Mouse (Mus musculus): ENCODE measurements around the gene Klrb1c. TPM values are rescaled to one million over a fixed set of nuclear protein-coding genes. Genes with fewer than 3 reads are reported as not detected.

Klrb1c gene
- polyA plus RNA-seq (2016; fragmentation: Nextera tagmentation; extraction: Ambion mirVana) = 0.10 TPM in 1 of 2 replicates, not detected in the other

GRCm38 (mm10) chr6:128789115-128789514, at the start of gene Klrb1c:
Gene Klrb1c (minus strand): TSS chr6:128789215.
- ATAC-seq = no peak
- WGBS (ENCODE audit: insufficient replicate concordance) = 58% methylated on average over 2 of the region's 2 CpGs
- no peaks in the 10 kb centered on the region for H3K27me3 ChIP-seq (replicated peaks)
- no peaks in the 10 kb centered on the region for H3K9me3 ChIP-seq (replicated peaks)
- no peak within 1 kb of the TSS for H3K9ac ChIP-seq
- H3K4me3 ChIP-seq = no peak within 1 kb of the TSS
- no peak within 1 kb of the TSS for H3K4me2 ChIP-seq
- peaks cover 13% of the 10 kb centered on the region for H3K4me1 ChIP-seq
- no peaks in the 10 kb centered on the region for H3K36me3 ChIP-seq
- H3K27ac ChIP-seq = no peak within 1 kb of the TSS

- H3K4me2 ChIP-seq = peak overlapping the region; percentile 86
- no peaks in the 10 kb centered on the region for H3K27me3 ChIP-seq (replicated peaks)
- H3K36me3 ChIP-seq = no peaks in the 10 kb centered on the region
- peak overlapping the region; percentile 56 for H3K9ac ChIP-seq
- H3K4me3 ChIP-seq = peak overlapping the region; percentile 80
- peak overlapping the region; percentile 39; the same call in 1 of the 2 replicates for H3K27ac ChIP-seq
- peaks cover 47% of the 10 kb centered on the region for H3K4me1 ChIP-seq
- 2% methylated on average over 14 of the region's 14 CpGs for WGBS (ENCODE audit: insufficient replicate concordance)
- no peaks in the 10 kb centered on the region for H3K9me3 ChIP-seq (replicated peaks)
- ATAC-seq = no peak
Measured at GRCm38 (mm10) chr6:128837454-128838341, 48.7 kb upstream of the Klrb1c start.

GRCm38 (mm10) chr6:128836955-128837334, 47.9 kb upstream of the Klrb1c start:
- no peaks in the 10 kb centered on the region for H3K27me3 ChIP-seq (replicated peaks)
- H3K9ac ChIP-seq = peak overlapping the region; percentile 56; the same call in 1 of the 2 replicates
- peak overlapping the region; percentile 80 for H3K4me3 ChIP-seq
- H3K36me3 ChIP-seq = no peaks in the 10 kb centered on the region
- 0 out of 2 replicates have a peak overlapping the region, but pooled peaks have one; percentile 39 for H3K27ac ChIP-seq
- peak overlapping the region; percentile 86 for H3K4me2 ChIP-seq
- ATAC-seq = no peak
- WGBS (ENCODE audit: insufficient replicate concordance) = 63% methylated on average over 6 of the region's 6 CpGs
- no peaks in the 10 kb centered on the region for H3K9me3 ChIP-seq (replicated peaks)
- H3K4me1 ChIP-seq = peaks cover 41% of the 10 kb centered on the region

- H3K9ac ChIP-seq = no peak overlapping the region
- H3K4me1 ChIP-seq = peaks cover 36% of the 10 kb centered on the region
- no peaks in the 10 kb centered on the region for H3K36me3 ChIP-seq
- H3K4me3 ChIP-seq = no peak overlapping the region
- ATAC-seq = no peak
- no peaks in the 10 kb centered on the region for H3K27me3 ChIP-seq (replicated peaks)
- H3K27ac ChIP-seq = no peak overlapping the region
- H3K9me3 ChIP-seq (replicated peaks) = no peaks in the 10 kb centered on the region
- WGBS (ENCODE audit: insufficient replicate concordance) = 43% methylated on average over 8 of the region's 8 CpGs
- H3K4me2 ChIP-seq = peak overlapping the region; percentile 86
Measured at GRCm38 (mm10) chr6:128836191-128836954, 47.4 kb upstream of the Klrb1c start.

- H3K9ac ChIP-seq = no peak overlapping the region
- H3K4me3 ChIP-seq = no peak overlapping the region
- no peaks in the 10 kb centered on the region for H3K36me3 ChIP-seq
- H3K27me3 ChIP-seq (replicated peaks) = no peaks in the 10 kb centered on the region
- H3K27ac ChIP-seq = no peak overlapping the region
- 44% methylated on average over 4 of the region's 4 CpGs for WGBS (ENCODE audit: insufficient replicate concordance)
- no peak overlapping the region for H3K4me2 ChIP-seq
- no peak for ATAC-seq
- H3K4me1 ChIP-seq = peaks cover 34% of the 10 kb centered on the region
- H3K9me3 ChIP-seq (replicated peaks) = no peaks in the 10 kb centered on the region
Measured at GRCm38 (mm10) chr6:128835571-128835970, 46.6 kb upstream of the Klrb1c start.

GRCm38 (mm10) chr6:128833046-128833445, 44.0 kb upstream of the Klrb1c start:
- 70% methylated on average over 10 of the region's 10 CpGs for WGBS (ENCODE audit: insufficient replicate concordance)
- peaks cover 23% of the 10 kb centered on the region for H3K4me1 ChIP-seq
- H3K27ac ChIP-seq = no peak overlapping the region
- H3K27me3 ChIP-seq (replicated peaks) = no peaks in the 10 kb centered on the region
- no peak overlapping the region for H3K4me2 ChIP-seq
- no peak overlapping the region for H3K4me3 ChIP-seq
- no peaks in the 10 kb centered on the region for H3K9me3 ChIP-seq (replicated peaks)
- H3K9ac ChIP-seq = no peak overlapping the region
- no peaks in the 10 kb centered on the region for H3K36me3 ChIP-seq
- no peak for ATAC-seq

- no peaks in the 10 kb centered on the region for H3K9me3 ChIP-seq (replicated peaks)
Measured at GRCm38 (mm10) chr6:128829837-128830236, 40.8 kb upstream of the Klrb1c start.

GRCm38 (mm10) chr6:128826781-128827180, 37.8 kb upstream of the Klrb1c start:
- Histone ChIP-seq H3K9ac (no peak overlapping the region), H3K9me3 (replicated peaks) (no peaks in the 10 kb centered on the region), H3K4me2 (no peak overlapping the region), H3K27me3 (replicated peaks) (no peaks in the 10 kb centered on the region), H3K27ac (no peak overlapping the region), H3K36me3 (no peaks in the 10 kb centered on the region), H3K4me3 (no peak overlapping the region), H3K4me1 (no peaks in the 10 kb centered on the region)
- WGBS (ENCODE audit: insufficient replicate concordance) = 64% methylated on average over 3 of the region's 3 CpGs
- ATAC-seq = no peak

More at GRCm38 (mm10) chr6:128829837-128830236, 40.8 kb upstream of the Klrb1c start:
- no peak for ATAC-seq
- Histone ChIP-seq H3K4me1 (no peaks in the 10 kb centered on the region), H3K27ac (no peak overlapping the region), H3K36me3 (no peaks in the 10 kb centered on the region), H3K9ac (no peak overlapping the region), H3K27me3 (replicated peaks) (no peaks in the 10 kb centered on the region), H3K4me2 (no peak overlapping the region), H3K4me3 (no peak overlapping the region)
- 38% methylated on average over 4 of the region's 4 CpGs for WGBS (ENCODE audit: insufficient replicate concordance)

- 67% methylated on average over 6 of the region's 6 CpGs for WGBS (ENCODE audit: insufficient replicate concordance)
- no peak for ATAC-seq
- Histone ChIP-seq H3K9ac (no peak within 1 kb of the TSS), H3K4me2 (no peak within 1 kb of the TSS), H3K4me1 (no peaks in the 10 kb centered on the region), H3K4me3 (no peak within 1 kb of the TSS), H3K27me3 (replicated peaks) (no peaks in the 10 kb centered on the region), H3K36me3 (no peaks in the 10 kb centered on the region), H3K27ac (no peak within 1 kb of the TSS), H3K9me3 (replicated peaks) (no peaks in the 10 kb centered on the region)
Measured at GRCm38 (mm10) chr6:128826132-128826531, 37.1 kb upstream of the Klrb1c start, which contains the start of the genes Gm44511 and Klrb1b. Gene Gm44511 (minus strand): TSS chr6:128826315. Gene Klrb1b (minus strand): TSS chr6:128826331.

- no peak for ATAC-seq
- Histone ChIP-seq H3K27me3 (replicated peaks) (no peaks in the 10 kb centered on the region), H3K9ac (no peak overlapping the region), H3K9me3 (replicated peaks) (no peaks in the 10 kb centered on the region), H3K36me3 (no peaks in the 10 kb centered on the region), H3K4me3 (no peak overlapping the region), H3K27ac (no peak overlapping the region), H3K4me2 (no peak overlapping the region), H3K4me1 (no peaks in the 10 kb centered on the region)
- WGBS (ENCODE audit: insufficient replicate concordance) = 66% methylated on average over 4 of the region's 4 CpGs
Measured at GRCm38 (mm10) chr6:128818083-128818802, 29.2 kb upstream of the Klrb1c start.

- 73% methylated on average over 5 of the region's 5 CpGs for WGBS (ENCODE audit: insufficient replicate concordance)
- Histone ChIP-seq H3K4me2 (no peak overlapping the region), H3K4me3 (no peak overlapping the region), H3K9ac (no peak overlapping the region), H3K27me3 (replicated peaks) (no peaks in the 10 kb centered on the region), H3K9me3 (replicated peaks) (no peaks in the 10 kb centered on the region), H3K4me1 (0 out of 2 replicates have a peak, but pooled peaks cover 7% of the 10 kb centered on the region), H3K27ac (no peak overlapping the region), H3K36me3 (no peaks in the 10 kb centered on the region)
- no peak for ATAC-seq
Measured at GRCm38 (mm10) chr6:128808532-128808931, 19.5 kb upstream of the Klrb1c start.

Data from liver, embryonic 12.5 days (tissue).